Mouse (Mus musculus): ENCODE results near the gene Itpkc. TPM values are rescaled to one million over a fixed set of nuclear protein-coding genes. Genes with fewer than 3 reads are reported as not detected.

The Itpkc gene
- total and polyA plus RNA-seq, 3 experiments: 4.0 to 8.1 (median 4.0) TPM

GRCm38 (mm10) chr7:27219937-27220336, 8.5 kb downstream of the Itpkc start:
- no peaks in the 10 kb centered on the region for H3K9me3 ChIP-seq (replicated peaks; ENCODE audit: low read length)
- H3K79me2 ChIP-seq (replicated peaks; ENCODE audit: control insufficient read depth, extremely low read depth, insufficient read depth, poor library complexity, severe bottlenecking): peaks cover 3% of the 10 kb centered on the region; the same call in 1 of the 2 replicates
- no peak overlapping the region for H3K4me3 ChIP-seq (replicated peaks in 1 of 3; ENCODE audit: low read depth in 2 of 3, low read length in 2 of 3, poor library complexity in 1 of 3)
- TF ChIP-seq USF1 (IDR thresholded peaks at IDR 0.05; ENCODE audit: low read depth, low read length) (no peak), E2F4 (IDR thresholded peaks at IDR 0.05; ENCODE audit: insufficient replicate concordance, low read depth, low read length) (no peak), ELF1 (IDR thresholded peaks at IDR 0.05; ENCODE audit: low read depth, low read length) (no peak), MYC (IDR thresholded peaks at IDR 0.05; ENCODE audit: low read depth, low read length) (no peak), TCF12 (IDR thresholded peaks at IDR 0.05; ENCODE audit: low read depth, low read length) (no peak), JUND (conservative IDR thresholded peaks at IDR 0.05; ENCODE audit: low read depth, low read length) (no peak), CHD2 (IDR thresholded peaks at IDR 0.05; ENCODE audit: low read length) (no peak), KAT2A (IDR thresholded peaks at IDR 0.05; ENCODE audit: insufficient replicate concordance, low read length) (no peak), NRF1 (IDR thresholded peaks at IDR 0.05; ENCODE audit: low read depth, low read length) (no peak), ZNF384 (IDR thresholded peaks at IDR 0.05; ENCODE audit: low read depth, low read length) (no peak), ZC3H11A (IDR thresholded peaks at IDR 0.05; ENCODE audit: low read depth, low read length) (no peak), IRF4 (IDR thresholded peaks at IDR 0.05; ENCODE audit: low read depth, low read length) (no peak), JUN (IDR thresholded peaks at IDR 0.05; ENCODE audit: insufficient read depth, low read depth, low read length) (no peak), RAD21 (IDR thresholded peaks at IDR 0.05; ENCODE audit: low read depth, low read length) (no peak), MAZ (IDR thresholded peaks at IDR 0.05; ENCODE audit: low read depth, low read length) (no peak)
- H3K36me3 ChIP-seq (replicated peaks in 1 of 2; ENCODE audit: control insufficient read depth in 1 of 2, insufficient read depth in 1 of 2, low read length in 1 of 2): peaks cover 12 to 72% of the 10 kb centered on the region in 2 experiments
- H3K27ac ChIP-seq (ENCODE audit: insufficient read depth, low read depth): no peak overlapping the region
- no peak overlapping the region for H3K9ac ChIP-seq (ENCODE audit: insufficient read depth, low read depth)
- no peak for DNase-seq (ENCODE audit: extremely low read depth)
- H3K4me2 ChIP-seq (ENCODE audit: insufficient read depth, low read depth, poor library complexity, severe bottlenecking): no peak overlapping the region
- in situ Hi-C loops (cut with MboI; ENCODE audit: low pct_ligation_motif_present, low pct_unique_long_range_greater_than_20kb, low sequenced_read_pairs) (no loop called here), dilution Hi-C loops (cut with MboI; ENCODE audit: extremely low pct_ligation_motif_present, extremely low pct_unique_long_range_greater_than_20kb, low sequenced_read_pairs) (no loop called here)
- H3K4me1 ChIP-seq (ENCODE audit: control insufficient read depth in 1 of 2, insufficient read depth in 2 of 2): peaks cover 12 to 44% of the 10 kb centered on the region in 2 experiments
- H3K27me3 ChIP-seq (replicated peaks): no peaks in the 10 kb centered on the region

GRCm38 (mm10) chr7:27218586-27218985, 9.9 kb downstream of the Itpkc start:
- Histone ChIP-seq H3K79me2 (replicated peaks; ENCODE audit: control insufficient read depth, extremely low read depth, insufficient read depth, poor library complexity, severe bottlenecking) (no peaks in the 10 kb centered on the region), H3K36me3 (replicated peaks in 1 of 2; ENCODE audit: control insufficient read depth in 1 of 2, insufficient read depth in 1 of 2, low read length in 1 of 2) (peaks cover 18 to 73% of the 10 kb centered on the region in 2 experiments), H3K9ac (ENCODE audit: insufficient read depth, low read depth) (no peak overlapping the region), H3K4me3 (replicated peaks in 1 of 3; ENCODE audit: low read depth in 2 of 3, low read length in 2 of 3, poor library complexity in 1 of 3) (no peak overlapping the region), H3K4me2 (ENCODE audit: insufficient read depth, low read depth, poor library complexity, severe bottlenecking) (no peak overlapping the region), H3K4me1 (ENCODE audit: control insufficient read depth in 1 of 2, insufficient read depth in 2 of 2) (peaks cover 4 to 30% of the 10 kb centered on the region in 2 experiments; a peak in 3 of 4 replicates), H3K27ac (ENCODE audit: insufficient read depth, low read depth) (no peak overlapping the region), H3K9me3 (replicated peaks; ENCODE audit: low read length) (no peaks in the 10 kb centered on the region), H3K27me3 (replicated peaks) (no peaks in the 10 kb centered on the region)
- in situ Hi-C loops (cut with MboI; ENCODE audit: low pct_ligation_motif_present, low pct_unique_long_range_greater_than_20kb, low sequenced_read_pairs) (no loop called here), dilution Hi-C loops (cut with MboI; ENCODE audit: extremely low pct_ligation_motif_present, extremely low pct_unique_long_range_greater_than_20kb, low sequenced_read_pairs) (no loop called here)
- TF ChIP-seq ZNF384 (IDR thresholded peaks at IDR 0.05; ENCODE audit: low read depth, low read length) (no peak), UBTF (IDR thresholded peaks at IDR 0.05; ENCODE audit: low read depth, low read length) (no peak), MAFK (IDR thresholded peaks at IDR 0.05; ENCODE audit: insufficient replicate concordance, low read length) (no peak), E2F4 (IDR thresholded peaks at IDR 0.05; ENCODE audit: insufficient replicate concordance, low read depth, low read length) (no peak), USF1 (IDR thresholded peaks at IDR 0.05; ENCODE audit: low read depth, low read length) (no peak), CTCF (conservative IDR thresholded peaks at IDR 0.05 in 1 of 2, IDR thresholded peaks at IDR 0.05 in 1 of 2; ENCODE audit: low read depth in 2 of 2, low read length in 2 of 2) (no peak), ZKSCAN1 (IDR thresholded peaks at IDR 0.05; ENCODE audit: borderline replicate concordance, low read depth, low read length) (no peak), MAZ (IDR thresholded peaks at IDR 0.05; ENCODE audit: low read depth, low read length) (no peak), JUN (IDR thresholded peaks at IDR 0.05; ENCODE audit: insufficient read depth, low read depth, low read length) (no peak), JUND (conservative IDR thresholded peaks at IDR 0.05; ENCODE audit: low read depth, low read length) (no peak), EP300 (IDR thresholded peaks at IDR 0.05; ENCODE audit: low read length) (no peak), MYC (IDR thresholded peaks at IDR 0.05; ENCODE audit: low read depth, low read length) (no peak), POLR2AphosphoS2 (IDR thresholded peaks at IDR 0.05; ENCODE audit: low read depth, low read length) (no peak), MXI1 (IDR thresholded peaks at IDR 0.05; ENCODE audit: low read depth, low read length) (no peak), USF2 (conservative IDR thresholded peaks at IDR 0.05; ENCODE audit: low read depth, low read length) (no peak), RAD21 (IDR thresholded peaks at IDR 0.05; ENCODE audit: low read depth, low read length) (no peak), PAX5 (IDR thresholded peaks at IDR 0.05; ENCODE audit: low read length) (no peak), MAX (IDR thresholded peaks at IDR 0.05; ENCODE audit: low read length) (no peak), ZMIZ1 (IDR thresholded peaks at IDR 0.05; ENCODE audit: low read depth, low read length) (no peak), TBP (conservative IDR thresholded peaks at IDR 0.05; ENCODE audit: low read depth, low read length) (no peak)
- no peak for DNase-seq (ENCODE audit: extremely low read depth)
